Mouse (Mus musculus) heart, embryonic 14.5 days (tissue): ENCODE results near the gene Umad1. TPM values are rescaled to one million over a fixed set of nuclear protein-coding genes. Genes with fewer than 3 reads are reported as not detected.
A peak's percentile ranks its signal among the peaks of the same experiment; 100 is the strongest.

ENCODE experiments used
- ATAC-seq: fragments of 200-750 bp; cut with Nextera tagmentation; 2 replicates; pipeline ENCODE4 v1.8.0; 2017; ENCODE audit warnings: low read depth, moderate TSS enrichment; ENCODE audit not compliant: insufficient number of reproducible peaks, insufficient read depth, low FRiP score
- H3K27ac ChIP-seq, 2 experiments: fragments of 200-500 bp in 1 of 2; fragments of 300-500 bp in 1 of 2; sonication (generic) in 1 of 2; replicated peaks in 1 of 2; 2 replicates each; pipeline ENCODE4 v1.5.1; 2012 to 2014; ENCODE audit warnings: low read depth in 2 of 2, low read length in 2 of 2, control low read depth in 1 of 2, mild to moderate bottlenecking in 1 of 2, mixed read lengths in 1 of 2; ENCODE audit not compliant: control insufficient read depth in 1 of 2, insufficient read depth in 1 of 2
- H3K27me3 ChIP-seq: fragments of 300-500 bp; sonication (generic); 2 replicates; pipeline ENCODE4 v1.6.1; 2014; ENCODE audit warnings: mild to moderate bottlenecking, low read length, control low read depth; ENCODE audit not compliant: control insufficient read depth, insufficient read depth
- H3K36me3 ChIP-seq: fragments of 300-500 bp; sonication (generic); 2 replicates; pipeline ENCODE4 v1.6.1; 2014; ENCODE audit warnings: mild to moderate bottlenecking, control low read depth, low read length, mixed read lengths; ENCODE audit not compliant: control insufficient read depth, insufficient read depth
- H3K4me1 ChIP-seq, 2 experiments: fragments of 200-500 bp in 1 of 2; fragments of 300-500 bp in 1 of 2; sonication (generic) in 1 of 2; 2 replicates each; pipeline ENCODE4 v1.6.1; 2012 to 2014; ENCODE audit warnings: low read length in 2 of 2, control low read depth in 1 of 2, mixed read lengths in 1 of 2; ENCODE audit not compliant: control insufficient read depth in 2 of 2, insufficient read depth in 2 of 2
- H3K4me2 ChIP-seq: fragments of 300-500 bp; sonication (generic); 2 replicates; pipeline ENCODE4 v1.6.1; 2014; ENCODE audit warnings: mild to moderate bottlenecking, low read length
- H3K4me3 ChIP-seq, 2 experiments: fragments of 200-500 bp in 1 of 2; fragments of 300-500 bp in 1 of 2; sonication (generic) in 1 of 2; 2 replicates each; pipeline ENCODE4 v1.5.1; 2012 to 2014; ENCODE audit warnings: low read length in 2 of 2, mild to moderate bottlenecking in 2 of 2, control low read depth in 1 of 2, low read depth in 1 of 2, moderate library complexity in 1 of 2; ENCODE audit not compliant: control insufficient read depth in 1 of 2, insufficient read depth in 1 of 2
- H3K9ac ChIP-seq: fragments of 300-500 bp; sonication (generic); 2 replicates; pipeline ENCODE4 v1.6.1; 2014; ENCODE audit warnings: mild to moderate bottlenecking, low read length
- H3K9me3 ChIP-seq: fragments of 300-500 bp; sonication (generic); 2 replicates; pipeline ENCODE4 v1.6.1; 2016; ENCODE audit warnings: low read length, control low read depth; ENCODE audit not compliant: control insufficient read depth
- WGBS: fragments of 180-500 bp; shearing (Covaris S2); extraction: QIAGEN DNeasy Blood & Tissue Kit; methylation state at CpG from one replicate; pipeline ENCODE4 v1.1.7; 2014; 5-methylcytosine and 5-hydroxymethylcytosine counted together
- polyA plus RNA-seq: library from polyadenylated mRNA; unstranded; fragments of >200 nt; fragmentation: Nextera tagmentation; extraction: Ambion mirVana; gene quantifications from 2 replicates; pipeline ENCODE4 v1.2.1, GENCODE M21; 2014

Gene Umad1
- 21.4 and 26.3 TPM in 2 replicates for polyA plus RNA-seq

GRCm38 (mm10) chr6:8259004-8259666, at the start of gene Umad1, which contains the start of the genes Rpa3 and Gm45062:
TSS of gene Umad1 (plus strand) at chr6:8259288.
TSS of gene Rpa3 (minus strand) at chr6:8259173.
TSS of gene Gm45062 (plus strand) at chr6:8259450.
- H3K36me3 ChIP-seq: peaks cover 27% of the 10 kb centered on the region
- under 1% methylated on average over 63 of the region's 64 CpGs for WGBS
- peak within 1 kb of the TSS; percentile 62 to 79 for H3K4me3 ChIP-seq
- H3K4me1 ChIP-seq: peaks cover 0 to 13% of the 10 kb centered on the region in 2 experiments; a peak in 2 of 4 replicates
- peak within 1 kb of the TSS; percentile 60 to 79 for H3K27ac ChIP-seq
- no peaks in the 10 kb centered on the region for H3K27me3 ChIP-seq
- H3K9me3 ChIP-seq: no peaks in the 10 kb centered on the region
- H3K9ac ChIP-seq: peak within 1 kb of the TSS; percentile 80
- ATAC-seq: peak; percentile 100
- peak within 1 kb of the TSS; percentile 91 for H3K4me2 ChIP-seq

GRCm38 (mm10) chr6:8209866-8210186, 49.3 kb upstream of the Umad1 start:
- Histone ChIP-seq H3K36me3 (peaks cover 16% of the 10 kb centered on the region), H3K4me1 (peaks cover 0 to 7% of the 10 kb centered on the region in 2 experiments; a peak in 3 of 4 replicates), H3K9me3 (no peaks in the 10 kb centered on the region), H3K27me3 (no peaks in the 10 kb centered on the region), H3K4me3 (peak overlapping the region; percentile 86 to 89), H3K9ac (peak overlapping the region; percentile 95), H3K27ac (peak overlapping the region; percentile 87 to 95), H3K4me2 (peak overlapping the region; percentile 73)
- WGBS: 10% methylated on average over 10 of the region's 10 CpGs
- no peak for ATAC-seq

- Histone ChIP-seq H3K27ac (no peak overlapping the region), H3K27me3 (no peaks in the 10 kb centered on the region), H3K36me3 (peaks cover 25% of the 10 kb centered on the region), H3K9me3 (no peaks in the 10 kb centered on the region), H3K9ac (no peak overlapping the region), H3K4me2 (peak overlapping the region; percentile 73; the same call in 1 of the 2 replicates), H3K4me3 (no peak overlapping the region), H3K4me1 (peaks cover 0 to 7% of the 10 kb centered on the region in 2 experiments; a peak in 3 of 4 replicates)
- 82% methylated on average over 3 of the region's 3 CpGs for WGBS
- no peak for ATAC-seq
These were observed 48.4 kb upstream of the Umad1 start for GRCm38 (mm10) chr6:8210661-8211060.

GRCm38 (mm10) chr6:8227035-8227434, 32.1 kb upstream of the Umad1 start:
- H3K36me3 ChIP-seq: peaks cover 59% of the 10 kb centered on the region
- no peak overlapping the region for H3K4me3 ChIP-seq
- 82% methylated on average over 3 of the region's 3 CpGs for WGBS

GRCm38 (mm10) chr6:8228596-8228995, 30.5 kb upstream of the Umad1 start:
- no peaks in the 10 kb centered on the region for H3K9me3 ChIP-seq
- no peak for ATAC-seq
- no peaks in the 10 kb centered on the region for H3K27me3 ChIP-seq
- H3K4me1 ChIP-seq: no peaks in the 10 kb centered on the region
- no peak overlapping the region for H3K9ac ChIP-seq
- no peak overlapping the region for H3K4me2 ChIP-seq
- no peak overlapping the region for H3K4me3 ChIP-seq
- H3K36me3 ChIP-seq: peaks cover 71% of the 10 kb centered on the region
- H3K27ac ChIP-seq: no peak overlapping the region
- WGBS: 91% methylated on average over 3 of the region's 3 CpGs

More at GRCm38 (mm10) chr6:8227035-8227434, 32.1 kb upstream of the Umad1 start:
- H3K9me3 ChIP-seq: no peaks in the 10 kb centered on the region
- no peak overlapping the region for H3K9ac ChIP-seq
- no peak overlapping the region for H3K4me2 ChIP-seq
- no peak for ATAC-seq
- no peaks in the 10 kb centered on the region for H3K4me1 ChIP-seq
- H3K27ac ChIP-seq: no peak overlapping the region
- no peaks in the 10 kb centered on the region for H3K27me3 ChIP-seq

GRCm38 (mm10) chr6:8258316-8258715, 772 bp upstream of the Umad1 start:
- no peaks in the 10 kb centered on the region for H3K9me3 ChIP-seq
- peaks cover 33% of the 10 kb centered on the region for H3K36me3 ChIP-seq
- H3K4me2 ChIP-seq: peak overlapping the region; percentile 69
- peaks cover 0 to 13% of the 10 kb centered on the region in 2 experiments; a peak in 2 of 4 replicates for H3K4me1 ChIP-seq
- H3K4me3 ChIP-seq: peak overlapping the region; percentile 62 to 64
- WGBS: 5% methylated on average over 6 of the region's 6 CpGs
- peak overlapping the region; percentile 77 for H3K9ac ChIP-seq
- no peak for ATAC-seq
- peak overlapping the region; percentile 59 to 79 for H3K27ac ChIP-seq
- no peaks in the 10 kb centered on the region for H3K27me3 ChIP-seq

GRCm38 (mm10) chr6:8259667-8260044, 568 bp downstream of the Umad1 start:
- Histone ChIP-seq H3K4me2 (peak overlapping the region; percentile 91), H3K36me3 (peaks cover 22% of the 10 kb centered on the region), H3K4me3 (peak overlapping the region; percentile 62 to 79), H3K27me3 (no peaks in the 10 kb centered on the region), H3K9ac (peak overlapping the region; percentile 80), H3K27ac (peak overlapping the region; percentile 48 to 60), H3K4me1 (peaks cover 0 to 13% of the 10 kb centered on the region in 2 experiments; a peak in 2 of 4 replicates), H3K9me3 (no peaks in the 10 kb centered on the region)
- ATAC-seq: no peak
- WGBS: 0% methylated on average over 8 of the region's 8 CpGs
